8 mouse cellular contexts compared by ENCODE assay signal in the genomic region with DNA sequence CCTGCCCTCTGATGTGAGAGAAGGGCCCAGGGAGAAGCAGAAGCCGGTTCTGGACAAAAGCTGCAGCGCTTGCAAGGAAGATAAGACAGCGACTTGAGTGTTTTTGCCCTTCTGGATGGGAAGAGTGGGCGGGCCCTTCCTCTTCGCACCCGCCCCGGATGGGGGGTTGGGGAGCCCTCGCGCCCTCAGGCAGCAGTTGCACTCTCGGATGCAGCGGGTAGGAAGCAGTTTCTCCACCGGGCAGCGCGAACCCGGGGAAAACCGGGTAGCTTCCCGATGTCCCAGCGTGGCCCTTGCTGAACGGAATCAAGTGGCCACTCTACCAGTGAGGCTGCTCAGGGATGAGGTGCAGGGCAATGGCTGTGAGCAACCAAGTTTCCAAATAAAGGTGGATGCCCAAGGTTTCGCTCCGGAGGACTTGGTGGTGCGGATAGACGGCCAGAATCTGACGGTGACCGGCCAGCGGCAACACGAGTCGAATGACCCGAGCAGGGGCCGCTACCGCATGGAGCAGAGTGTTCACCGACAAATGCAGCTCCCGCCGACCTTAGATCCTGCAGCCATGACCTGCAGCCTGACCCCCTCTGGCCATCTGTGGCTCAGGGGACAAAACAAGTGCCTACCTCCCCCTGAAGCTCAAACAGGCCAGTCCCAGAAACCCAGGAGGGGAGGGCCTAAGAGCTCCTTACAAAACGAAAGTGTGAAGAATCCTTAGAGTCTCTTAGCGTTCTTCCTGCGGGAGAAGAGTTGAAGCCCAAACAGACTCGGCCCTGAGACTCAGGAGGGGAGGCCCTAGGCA. TPM values are rescaled to one million over a fixed set of nuclear protein-coding genes. Genes with fewer than 3 reads are reported as not detected.
DNase-seq lines count a peak whose midpoint lies in the region; ATAC-seq lines count a peak whose summit lies in the region.

Gene Hspb9, plus strand, starts transcription at position 116 of the 799 bp plus-strand sequence.

- 2% methylated on average over 38 of the region's 38 CpGs for WGBS in embryonic facial prominence, embryonic 11.5 days
- 2% methylated on average over 38 of the region's 38 CpGs for WGBS in heart, embryonic 12.5 days
- WGBS in kidney, embryonic 14.5 days: 3% methylated on average over 38 of the region's 38 CpGs
- WGBS in lung, embryonic 16.5 days: 8% methylated on average over 38 of the region's 38 CpGs
- 8% methylated on average over 38 of the region's 38 CpGs for WGBS in neural tube, embryonic 15.5 days

- H3K4me2 ChIP-seq in embryonic facial prominence, embryonic 11.5 days (ENCODE audit: low read depth, low read length): peak within 1 kb of the TSS; percentile 37
- peak within 1 kb of the TSS; percentile 71 for H3K4me2 ChIP-seq in heart, embryonic 12.5 days
- peak within 1 kb of the TSS; percentile 58 for H3K4me2 ChIP-seq in kidney, embryonic 14.5 days (replicated peaks; ENCODE audit: low read depth, low read length)
- peak within 1 kb of the TSS; percentile 68 for H3K4me2 ChIP-seq in lung, embryonic 16.5 days (ENCODE audit: low read depth, low read length)
- H3K4me2 ChIP-seq in neural tube, embryonic 15.5 days: peak within 1 kb of the TSS; percentile 44

- H3K27me3 ChIP-seq in embryonic facial prominence, embryonic 11.5 days (ENCODE audit: control insufficient read depth, insufficient read depth, low read length): no peaks in the 10 kb centered on the region
- H3K27me3 ChIP-seq in heart, embryonic 12.5 days (replicated peaks): no peaks in the 10 kb centered on the region
- H3K27me3 ChIP-seq in kidney, embryonic 14.5 days (ENCODE audit: control insufficient read depth, insufficient read depth, low read length): no peaks in the 10 kb centered on the region
- H3K27me3 ChIP-seq in lung, embryonic 16.5 days (ENCODE audit: control insufficient read depth, insufficient read depth, low read depth, low read length): no peaks in the 10 kb centered on the region
- no peaks in the 10 kb centered on the region for H3K27me3 ChIP-seq in neural tube, embryonic 15.5 days (replicated peaks)

- H3K27ac ChIP-seq in embryonic facial prominence, embryonic 11.5 days (replicated peaks; ENCODE audit: low read depth, low read length): no peak within 1 kb of the TSS; the same call in 1 of the 2 replicates
- H3K27ac ChIP-seq in heart, embryonic 12.5 days (ENCODE audit: poor library complexity, severe bottlenecking): peak within 1 kb of the TSS; percentile 76
- H3K27ac ChIP-seq in kidney, embryonic 14.5 days (ENCODE audit: low read depth, low read length): peak within 1 kb of the TSS; percentile 67
- peak within 1 kb of the TSS; percentile 85 for H3K27ac ChIP-seq in lung, embryonic 16.5 days (ENCODE audit: low read length)
- peak within 1 kb of the TSS; percentile 61; the same call in 1 of the 2 replicates for H3K27ac ChIP-seq in neural tube, embryonic 15.5 days (replicated peaks)

- ATAC-seq in embryonic facial prominence, embryonic 11.5 days (replicated peaks; ENCODE audit: insufficient number of reproducible peaks, low FRiP score, low TSS enrichment, low read depth): no peak
- peak; percentile 76 for ATAC-seq in heart, embryonic 12.5 days (ENCODE audit: insufficient number of reproducible peaks, low FRiP score)
- ATAC-seq in kidney, embryonic 14.5 days (ENCODE audit: low FRiP score, low TSS enrichment): peak; percentile 6; the same call in 1 of the 2 replicates
- ATAC-seq in lung, embryonic 16.5 days (ENCODE audit: low read depth): peak; percentile 43
- no peak for ATAC-seq in neural tube, embryonic 15.5 days (ENCODE audit: low FRiP score)

- peak; percentile 41 for DNase-seq in urinary bladder, postnatal 25 days (ENCODE audit: low spot score)
- DNase-seq in urinary bladder, postnatal 10 days (ENCODE audit: low spot score): no peak
- peak; percentile 74 for DNase-seq in embryonic facial prominence, embryonic 11.5 days (ENCODE audit: low spot score)
- DNase-seq in thymus, postnatal 0 days (ENCODE audit: low spot score): peak; percentile 83

- no peaks in the 10 kb centered on the region for H3K9me3 ChIP-seq in embryonic facial prominence, embryonic 11.5 days (replicated peaks; ENCODE audit: control insufficient read depth, low read length)
- no peaks in the 10 kb centered on the region for H3K9me3 ChIP-seq in heart, embryonic 12.5 days (replicated peaks)
- H3K9me3 ChIP-seq in kidney, embryonic 14.5 days (ENCODE audit: control insufficient read depth, low read length): no peaks in the 10 kb centered on the region
- H3K9me3 ChIP-seq in lung, embryonic 16.5 days (ENCODE audit: control insufficient read depth, low read length): no peaks in the 10 kb centered on the region
- H3K9me3 ChIP-seq in neural tube, embryonic 15.5 days (replicated peaks): no peaks in the 10 kb centered on the region

- peaks cover 9% of the 10 kb centered on the region for H3K4me1 ChIP-seq in embryonic facial prominence, embryonic 11.5 days (ENCODE audit: control insufficient read depth, insufficient read depth, low read length)
- peaks cover 29% of the 10 kb centered on the region for H3K4me1 ChIP-seq in heart, embryonic 12.5 days (replicated peaks)
- H3K4me1 ChIP-seq in kidney, embryonic 14.5 days (ENCODE audit: control insufficient read depth, insufficient read depth, low read length): peaks cover 28% of the 10 kb centered on the region
- H3K4me1 ChIP-seq in lung, embryonic 16.5 days (replicated peaks; ENCODE audit: control insufficient read depth, insufficient read depth, low read length): peaks cover 26% of the 10 kb centered on the region
- peaks cover 35% of the 10 kb centered on the region for H3K4me1 ChIP-seq in neural tube, embryonic 15.5 days

- H3K9ac ChIP-seq in embryonic facial prominence, embryonic 11.5 days (replicated peaks; ENCODE audit: low read length): peak within 1 kb of the TSS; percentile 59
- peak within 1 kb of the TSS; percentile 67 for H3K9ac ChIP-seq in heart, embryonic 12.5 days
- peak within 1 kb of the TSS; percentile 50; the same call in 1 of the 2 replicates for H3K9ac ChIP-seq in kidney, embryonic 14.5 days (ENCODE audit: low read depth, low read length)
- peak within 1 kb of the TSS; percentile 59 for H3K9ac ChIP-seq in lung, embryonic 16.5 days (ENCODE audit: low read length)
- H3K9ac ChIP-seq in neural tube, embryonic 15.5 days (replicated peaks): peak within 1 kb of the TSS; percentile 20; the same call in 1 of the 2 replicates

- H3K36me3 ChIP-seq in embryonic facial prominence, embryonic 11.5 days (replicated peaks; ENCODE audit: control insufficient read depth, insufficient read depth, low read depth, low read length): peaks cover 7% of the 10 kb centered on the region
- peaks cover 62% of the 10 kb centered on the region for H3K36me3 ChIP-seq in heart, embryonic 12.5 days
- H3K36me3 ChIP-seq in kidney, embryonic 14.5 days (ENCODE audit: control insufficient read depth, insufficient read depth, low read length): peaks cover 56% of the 10 kb centered on the region
- peaks cover 18% of the 10 kb centered on the region for H3K36me3 ChIP-seq in lung, embryonic 16.5 days (ENCODE audit: control insufficient read depth, insufficient read depth, low read length)
- H3K36me3 ChIP-seq in neural tube, embryonic 15.5 days: peaks cover 49% of the 10 kb centered on the region

- peak within 1 kb of the TSS; percentile 16 for H3K4me3 ChIP-seq in embryonic facial prominence, embryonic 11.5 days (ENCODE audit: low read depth, low read length)
- H3K4me3 ChIP-seq in heart, embryonic 12.5 days: peak within 1 kb of the TSS; percentile 33
- peak within 1 kb of the TSS; percentile 29 for H3K4me3 ChIP-seq in kidney, embryonic 14.5 days (ENCODE audit: low read length)
- peak within 1 kb of the TSS; percentile 41 for H3K4me3 ChIP-seq in lung, embryonic 16.5 days (ENCODE audit: low read length)
- H3K4me3 ChIP-seq in neural tube, embryonic 15.5 days (replicated peaks): 0 out of 2 replicates have a peak within 1 kb of the TSS, but pooled peaks have one; percentile 6

RNA-seq across cellular contexts. Expression of gene Hspb9, which starts in this region (rescaled TPM):
- not detected in 2 replicates for polyA plus RNA-seq in embryonic facial prominence, embryonic 11.5 days (2014; fragmentation: Nextera tagmentation; extraction: Ambion mirVana)
- 0.27 TPM in 1 of 2 replicates, not detected in the other for polyA plus RNA-seq in heart, embryonic 12.5 days (2016; fragmentation: Nextera tagmentation; extraction: Ambion mirVana)
- 0.47 TPM in 1 of 2 replicates, not detected in the other for polyA plus RNA-seq in kidney, embryonic 14.5 days (2014; fragmentation: Nextera tagmentation; extraction: Ambion mirVana)
- polyA plus RNA-seq in lung, embryonic 16.5 days (2015; fragmentation: Nextera tagmentation; extraction: Ambion mirVana): not detected in 2 replicates
- polyA plus RNA-seq in neural tube, embryonic 15.5 days (2015; fragmentation: Nextera tagmentation; extraction: Ambion mirVana): 0.43 TPM in 1 of 2 replicates, not detected in the other
- polyA plus RNA-seq in thymus, postnatal 0 days (2015; fragmentation: Nextera tagmentation; extraction: Ambion mirVana): 0.18 TPM in 1 of 2 replicates, not detected in the other

Comparison
In these comparisons a context has a peak if more than half of its experiments do, and no peak if none do; other contexts are left out.
1. Peak in DNase-seq, H3K4me3 ChIP-seq, H3K9ac ChIP-seq and H3K4me2 ChIP-seq in embryonic facial prominence, embryonic 11.5 days; RNA of the gene not detected or under 1 TPM.
2. Peak in ATAC-seq, H3K4me3 ChIP-seq, H3K27ac ChIP-seq, H3K9ac ChIP-seq and H3K4me2 ChIP-seq in heart, embryonic 12.5 days; RNA of the gene not detected or under 1 TPM.
3. Peak in ATAC-seq, H3K4me3 ChIP-seq, H3K27ac ChIP-seq, H3K9ac ChIP-seq and H3K4me2 ChIP-seq in kidney, embryonic 14.5 days; RNA of the gene not detected or under 1 TPM.
4. Peak in ATAC-seq, H3K4me3 ChIP-seq, H3K27ac ChIP-seq, H3K9ac ChIP-seq and H3K4me2 ChIP-seq in lung, embryonic 16.5 days; RNA of the gene not detected or under 1 TPM.
5. Peak in DNase-seq in thymus, postnatal 0 days; RNA of the gene not detected or under 1 TPM.